Mouse (Mus musculus) cerebellum, postnatal 25 days (tissue): Measurements from ENCODE around the gene Plac1.

Source experiments
- DNase-seq, 2 experiments: peaks; one replicate each; pipeline ENCODE4 v3.0.0; 2021; ENCODE audit warnings: mixed read lengths in 2 of 2

Gene Plac1

DNA sequence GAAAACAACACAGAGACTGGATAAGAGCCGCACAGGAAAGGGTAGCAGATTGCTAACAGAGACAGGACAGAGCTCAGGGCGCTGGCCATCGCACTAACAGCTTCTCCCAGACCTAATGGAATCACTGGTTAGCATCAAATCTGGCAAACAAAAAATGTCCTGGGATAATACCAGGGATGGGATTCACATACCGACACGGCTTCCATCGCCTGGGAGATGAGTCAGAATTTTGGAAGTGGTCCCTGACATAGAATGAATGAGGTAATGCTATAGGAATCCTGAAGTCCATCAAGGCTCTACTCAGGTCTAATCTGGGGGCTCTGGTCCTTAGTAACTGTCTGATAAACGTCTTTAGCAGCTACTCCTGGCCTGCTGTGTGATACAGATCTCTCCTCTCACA is 140.0 kb downstream of the Plac1 start:
- no peak for DNase-seq

- no peak for DNase-seq
These were observed 140.6 kb downstream of the Plac1 start for GRCm38 (mm10) chrX:53099266-53099665.

DNA sequence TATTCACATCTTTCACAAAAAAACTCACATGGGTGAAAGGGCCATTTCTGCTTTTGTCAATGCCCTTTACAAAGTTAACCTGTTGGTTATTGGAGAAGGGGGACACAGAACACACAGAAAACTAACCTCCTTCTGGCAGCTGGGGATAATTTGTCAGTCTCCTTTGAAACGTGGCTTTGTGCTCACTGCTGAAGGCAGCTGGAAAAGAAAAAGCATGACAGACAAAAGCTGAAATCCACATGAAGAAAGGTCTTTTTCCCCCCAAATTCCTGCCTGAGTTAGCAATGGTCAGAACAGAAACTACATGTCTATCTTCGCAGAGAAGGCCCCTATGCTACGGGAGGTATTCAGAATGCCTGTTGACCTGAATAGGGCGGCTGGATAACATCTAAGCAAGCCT is 141.6 kb downstream of the Plac1 start:
- no peak for DNase-seq

GRCm38 (mm10) chrX:53097786-53098185 is 142.1 kb downstream of the Plac1 start:
- no peak for DNase-seq

DNA sequence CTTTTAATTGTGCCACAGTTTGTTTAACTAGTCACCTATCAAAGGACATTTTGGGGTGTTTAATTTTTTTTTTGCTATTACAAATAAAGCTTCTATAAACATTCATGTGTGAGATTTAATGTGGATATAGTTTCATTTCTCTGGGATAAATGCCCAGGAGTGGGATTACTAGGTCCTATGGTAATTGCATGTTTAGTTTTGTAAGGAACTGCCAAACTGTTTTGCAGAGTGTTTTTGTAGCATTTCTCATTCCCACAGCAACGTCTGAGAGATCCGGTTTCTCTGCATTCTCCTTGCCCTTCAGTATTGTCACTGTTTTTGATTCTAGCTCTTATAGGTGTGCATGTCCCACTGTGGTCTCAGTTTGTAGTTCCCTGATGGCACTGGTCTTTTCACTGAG is 146.5 kb downstream of the Plac1 start:
- DNase-seq = no peak

DNA sequence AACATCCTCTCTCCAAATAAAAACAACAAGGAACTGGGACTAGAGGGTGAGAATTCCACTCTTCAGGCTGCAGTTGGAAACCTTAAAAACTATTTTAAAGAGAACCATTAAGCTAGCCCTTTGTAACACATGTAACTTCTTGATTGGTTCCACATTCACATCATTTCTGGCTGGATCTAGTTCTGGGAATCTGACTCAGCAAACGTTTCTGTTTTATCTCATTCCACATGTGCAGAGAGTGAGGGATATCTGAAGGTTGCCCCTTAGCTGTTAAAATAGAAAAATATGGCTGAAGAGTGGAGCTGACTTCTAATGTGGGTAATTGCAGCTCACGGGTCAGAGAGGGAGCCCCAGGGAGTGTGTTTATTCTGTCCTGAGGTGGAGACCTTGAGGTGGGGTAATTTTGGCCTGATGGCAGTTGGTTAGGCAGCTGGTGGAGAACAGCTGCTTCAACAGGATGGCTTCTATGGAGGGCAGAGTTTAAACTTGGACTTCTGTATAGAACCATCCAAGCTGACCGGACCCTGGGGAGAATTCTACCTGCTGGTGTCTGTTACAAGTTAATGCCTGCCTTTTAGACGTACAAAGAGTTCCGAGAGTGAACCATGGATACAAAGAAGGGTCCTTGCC is 151.1 kb downstream of the Plac1 start:
- DNase-seq = no peak

DNA sequence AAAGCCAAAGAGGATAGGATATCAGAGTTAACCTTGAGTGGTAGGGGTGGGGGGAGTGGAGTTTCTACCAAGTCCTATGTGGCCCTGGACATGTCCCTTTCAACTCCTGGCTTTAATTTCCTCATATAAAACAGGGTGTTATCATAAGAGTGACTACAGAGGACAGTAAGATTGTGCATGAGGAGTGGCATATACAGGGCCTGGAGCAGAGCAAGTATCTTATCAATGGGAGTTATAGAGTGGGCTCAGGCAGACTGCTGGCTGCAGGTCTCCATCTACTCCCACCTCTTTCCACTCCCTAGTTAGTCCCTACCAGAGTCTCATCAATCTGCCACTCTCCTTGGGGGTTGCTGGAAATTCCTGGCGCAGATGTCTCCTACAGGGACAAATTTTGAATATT is 152.7 kb downstream of the Plac1 start:
- DNase-seq = no peak

DNA sequence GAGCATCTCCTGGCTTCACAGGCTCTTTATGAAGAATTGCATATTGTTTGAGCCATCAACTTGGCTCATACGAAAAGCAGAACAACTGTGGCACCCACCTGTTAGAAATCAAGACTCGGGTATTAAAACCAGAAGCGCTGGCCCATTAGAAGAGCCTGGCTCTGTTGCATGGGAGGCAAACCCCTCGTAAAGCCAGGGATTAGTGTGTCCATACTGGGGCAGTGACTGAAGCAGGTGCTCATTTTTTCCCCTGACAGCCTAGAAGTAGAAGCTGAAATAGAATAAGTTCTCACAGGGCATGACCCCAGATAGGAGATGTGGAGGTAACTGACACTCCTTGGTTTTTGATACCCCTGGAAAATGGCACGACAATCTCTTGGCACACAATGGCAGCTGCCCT is 154.4 kb downstream of the Plac1 start:
- no peak for DNase-seq

- DNase-seq = no peak
These were observed 175.5 kb downstream of the Plac1 start for GRCm38 (mm10) chrX:53064406-53064805.

DNA sequence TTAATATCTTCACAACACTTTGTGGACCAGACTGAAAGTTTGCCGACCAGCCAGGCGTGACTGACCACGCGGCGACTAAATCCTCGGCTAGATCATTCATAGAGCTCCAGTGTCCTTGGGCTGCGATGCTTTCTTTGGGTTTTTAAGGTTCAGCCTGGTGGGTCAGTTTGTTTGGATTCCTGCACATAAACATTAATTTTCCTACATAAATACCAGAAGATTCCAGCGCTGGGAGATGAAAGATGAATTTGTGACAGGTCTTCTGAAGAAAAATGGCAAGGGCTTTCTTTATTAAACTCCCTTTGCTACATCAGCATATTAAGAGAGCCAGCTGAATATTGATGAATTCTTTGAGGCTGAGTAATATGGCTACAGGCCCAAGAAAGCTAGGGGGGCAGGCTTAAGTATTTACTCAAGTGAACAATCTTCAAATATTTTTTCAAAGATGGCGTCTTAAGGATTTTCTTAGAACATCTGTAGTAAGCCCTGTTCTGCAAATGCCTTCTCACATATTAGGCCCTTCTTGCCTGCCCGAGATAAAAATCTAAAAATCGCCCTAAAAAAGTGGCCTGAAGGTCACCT is 180.4 kb downstream of the Plac1 start:
- no peak for DNase-seq

DNA sequence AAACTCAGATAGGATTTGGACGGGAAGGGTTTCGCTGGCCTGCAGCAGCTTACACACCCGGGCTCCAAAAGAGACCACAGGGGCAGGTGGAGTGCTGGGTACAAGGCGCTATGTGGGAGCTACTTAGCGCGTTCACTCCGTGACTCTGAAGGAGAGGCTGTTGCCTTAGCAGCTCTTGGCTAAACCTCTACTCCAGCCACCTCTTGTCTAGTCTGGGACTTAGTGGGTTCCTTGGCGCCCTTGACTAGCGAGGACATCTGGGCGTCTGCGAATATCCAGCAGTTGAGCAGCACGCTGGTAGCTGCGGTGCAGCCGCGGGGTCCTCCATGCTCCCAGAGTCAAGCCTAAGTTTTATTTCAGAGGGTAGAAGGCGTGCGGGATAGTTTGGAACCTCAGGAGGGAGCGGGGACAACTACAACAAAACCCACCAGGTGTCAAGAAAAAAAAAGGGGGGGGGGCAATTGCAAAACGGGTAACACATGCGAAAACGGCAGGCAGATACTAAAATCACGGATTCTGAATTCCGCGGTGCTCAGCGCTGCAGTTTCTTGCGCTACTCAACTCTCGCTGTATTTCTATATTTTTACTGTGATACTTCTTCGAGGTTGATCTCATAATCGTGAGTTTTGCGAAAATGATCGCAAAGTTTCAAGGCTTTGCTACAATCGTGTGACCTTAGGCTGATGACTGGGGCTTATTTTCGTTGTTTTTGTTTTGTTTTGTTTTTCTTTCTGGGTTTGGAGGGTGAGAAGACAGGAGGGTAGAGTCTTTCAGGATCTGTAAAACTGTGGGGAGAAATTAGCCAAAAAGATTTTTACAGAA is 181.2 kb downstream of the Plac1 start:
- DNase-seq = peak; percentile 7 to 25

- DNase-seq = no peak
These were observed 182.2 kb downstream of the Plac1 start for GRCm38 (mm10) chrX:53057760-53058090.

DNA sequence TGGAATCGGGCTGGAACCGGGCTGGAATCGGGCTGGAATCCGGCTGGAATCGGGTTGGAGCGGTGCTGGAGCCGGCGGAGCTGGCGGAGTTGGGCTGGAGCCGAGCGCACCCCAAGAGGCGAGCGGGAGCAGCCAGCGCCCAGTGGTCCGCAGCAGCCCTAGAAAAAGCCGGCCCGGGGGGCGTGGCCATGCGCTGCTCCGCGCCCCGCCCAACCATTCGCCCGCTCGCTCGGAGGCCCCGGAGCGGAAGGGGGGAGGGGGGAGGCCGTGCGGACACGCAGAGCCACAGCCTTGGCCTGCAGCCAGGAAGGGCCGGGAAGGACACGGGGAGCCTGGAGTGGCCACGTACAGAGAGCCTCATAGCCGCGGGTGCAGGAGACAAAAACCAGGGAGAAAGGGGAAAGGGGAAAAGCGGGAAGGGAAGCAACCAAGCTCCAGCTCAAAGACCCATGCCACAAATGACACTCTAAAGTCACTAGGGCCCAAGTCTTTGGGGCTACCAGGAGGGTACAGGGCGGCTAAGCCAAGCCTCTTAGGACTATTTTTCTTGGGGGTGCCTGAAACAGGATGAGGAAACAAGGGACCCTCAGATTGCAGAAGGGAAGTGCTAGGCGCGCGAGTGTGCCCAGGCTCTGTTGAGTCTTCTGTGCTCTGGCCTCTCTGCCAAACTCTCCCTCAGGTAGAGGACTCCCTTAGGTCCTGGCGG is 182.7 kb downstream of the Plac1 start:
- DNase-seq = peak; percentile 48 to 71

- DNase-seq = no peak
These were observed 183.3 kb downstream of the Plac1 start for GRCm38 (mm10) chrX:53056627-53057026.

GRCm38 (mm10) chrX:53055771-53056170 is 184.1 kb downstream of the Plac1 start:
- DNase-seq = no peak

- no peak for DNase-seq
These were observed 186.0 kb downstream of the Plac1 start for GRCm38 (mm10) chrX:53053885-53054284.

DNA sequence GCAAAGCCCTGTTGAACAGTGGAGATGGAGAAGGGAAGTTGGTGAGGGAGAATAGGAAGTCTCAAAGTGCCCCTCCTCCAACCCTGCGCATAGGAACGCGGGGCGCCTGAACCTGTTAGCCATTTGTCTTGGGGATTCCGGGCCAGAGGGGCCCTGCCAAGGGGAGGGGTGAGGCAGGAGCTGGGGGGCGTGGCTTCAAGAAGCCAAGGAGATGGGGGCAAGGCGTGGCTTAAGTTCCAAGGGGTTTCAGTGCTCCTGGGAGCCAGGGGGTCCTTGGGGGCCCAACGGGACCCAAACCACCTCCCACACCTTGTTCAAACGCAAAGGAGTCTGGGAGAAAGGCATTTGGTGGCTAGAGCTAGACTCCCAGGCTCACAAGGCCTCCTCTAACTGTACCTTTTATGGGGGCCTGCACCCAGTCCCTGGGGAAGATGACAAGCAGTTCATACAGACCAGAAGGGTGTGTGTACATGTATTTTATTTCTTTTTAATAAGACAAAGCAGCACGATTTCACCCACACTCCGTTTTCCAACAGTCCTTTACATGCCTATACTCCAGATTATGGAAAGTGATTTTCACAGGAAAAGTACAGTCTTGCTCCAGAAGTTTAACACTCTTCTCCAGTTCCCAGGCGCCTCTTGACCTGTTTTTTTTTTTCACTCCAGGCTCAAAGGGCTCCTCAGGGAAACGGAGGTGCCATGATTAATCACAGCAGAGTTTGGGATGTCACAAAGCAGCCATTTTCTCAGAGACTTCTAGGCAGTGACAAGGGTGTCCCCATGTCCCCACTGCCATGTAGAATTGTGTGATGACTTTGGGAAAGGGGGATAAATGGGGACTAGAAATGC is 187.0 kb downstream of the Plac1 start:
- DNase-seq = no peak

DNA sequence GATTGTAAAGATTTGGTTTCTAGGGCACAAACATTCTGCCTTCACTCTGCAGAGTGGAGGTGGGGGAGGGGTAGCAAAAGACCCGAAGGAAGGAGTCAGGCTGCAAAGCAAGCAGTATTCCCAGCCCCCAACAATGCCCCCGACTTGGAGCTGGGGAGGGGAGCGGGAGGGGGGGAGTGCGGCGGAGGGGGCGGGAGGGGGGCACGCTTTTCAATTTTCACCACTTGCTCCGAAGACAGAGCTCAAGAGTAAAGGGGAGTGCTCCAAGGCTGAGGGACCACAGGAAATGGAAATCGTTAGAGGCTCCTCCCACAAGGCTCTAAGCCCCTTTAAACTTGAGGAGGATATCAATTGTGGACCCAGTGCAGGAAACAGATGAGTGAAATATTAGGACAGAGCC is 189.6 kb downstream of the Plac1 start:
- DNase-seq = no peak

DNA sequence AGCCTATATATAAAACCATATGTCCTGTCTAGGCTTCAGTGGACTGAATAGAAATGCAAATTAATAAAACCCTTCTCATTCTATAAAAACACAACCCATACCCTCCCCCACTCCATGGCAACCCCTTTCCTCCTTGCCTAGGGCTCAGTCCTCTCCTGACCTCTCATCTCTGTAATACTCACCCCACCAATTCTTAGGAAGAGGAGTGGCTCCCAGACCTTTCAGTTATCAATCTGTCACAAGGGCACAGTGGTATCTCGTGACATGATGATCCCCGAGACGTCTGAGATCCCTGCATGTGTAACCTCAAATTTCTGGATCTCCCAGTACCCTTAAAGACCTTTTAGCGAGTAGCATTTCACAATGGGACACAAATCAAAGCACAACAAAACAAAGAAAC is 190.7 kb downstream of the Plac1 start:
- DNase-seq = no peak

GRCm38 (mm10) chrX:53046911-53047310 is 193.0 kb downstream of the Plac1 start:
- DNase-seq = no peak

DNA sequence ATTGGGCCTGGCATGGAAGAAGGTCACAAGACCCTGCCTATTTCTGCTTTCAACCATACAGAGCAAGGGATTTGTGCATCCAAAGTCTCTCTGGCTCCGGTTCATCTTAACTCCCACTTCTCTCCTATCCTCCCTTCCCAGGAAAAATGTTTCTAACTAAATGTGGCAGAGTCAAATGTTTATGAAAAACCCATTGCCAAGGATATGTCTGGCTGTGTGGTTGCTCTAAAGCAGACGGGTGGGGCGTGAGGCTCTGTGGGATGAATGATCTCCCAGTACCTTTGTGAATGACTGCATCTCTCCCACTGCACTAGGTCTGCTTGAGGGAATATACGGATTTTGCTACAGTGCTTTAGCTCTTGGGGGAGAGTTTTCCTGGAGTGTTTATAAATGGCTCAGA is 193.9 kb downstream of the Plac1 start:
- DNase-seq = no peak

DNA sequence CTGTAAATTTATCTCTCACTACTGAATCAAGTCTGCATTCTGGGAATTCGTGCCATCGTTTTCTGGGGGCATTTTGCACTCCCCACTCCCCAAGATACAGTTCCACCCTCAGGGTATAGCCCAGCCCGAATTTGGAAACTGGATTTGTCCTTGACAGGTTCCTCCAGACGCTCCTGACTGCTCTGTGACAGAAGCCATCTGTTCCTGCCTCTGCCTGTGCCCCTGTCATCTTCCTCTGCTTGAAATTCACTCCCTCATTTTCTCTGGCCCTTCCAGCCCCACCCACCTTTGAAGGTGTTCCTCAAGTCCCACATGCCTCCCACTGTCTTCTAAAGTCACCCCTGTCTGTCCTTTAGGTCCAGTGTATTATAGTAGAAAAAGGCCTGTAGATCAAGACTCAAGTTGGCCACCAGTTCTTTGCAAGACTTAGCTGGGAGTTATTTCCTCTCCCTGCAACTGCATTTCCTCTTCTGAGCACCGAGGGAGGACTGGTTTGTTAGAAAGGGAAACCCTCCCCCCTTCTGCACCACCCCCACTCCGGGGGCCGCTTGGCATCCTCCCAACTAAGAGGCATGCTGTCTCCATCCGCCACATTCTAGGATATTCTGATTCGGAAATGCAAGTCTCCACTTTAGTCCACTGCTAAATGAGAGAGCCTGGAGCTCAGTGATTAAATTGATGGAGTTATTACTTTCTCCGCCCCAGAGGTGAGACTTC is 194.6 kb downstream of the Plac1 start:
- no peak for DNase-seq
